Mouse (Mus musculus) liver, embryonic 13.5 days (tissue): ENCODE measurements at regions not wholly inside any gene's neighbourhood (a gene's known extent, or its start where the extent isn't known, plus 50 kb on each side); places are given as distances from the start of the nearest gene placed in this dataset.

Experiments
- ATAC-seq: fragments of 200-750 bp; cut with Nextera tagmentation; 2 replicates; pipeline ENCODE4 v1.8.0; 2017; ENCODE audit warnings: low read depth, mild to moderate bottlenecking, moderate number of reproducible peaks, moderate library complexity
- DNase-seq: peaks from one replicate; pipeline ENCODE4 v3.0.0; 2022
- H3K27ac ChIP-seq: fragments of 300-500 bp; sonication (generic); 2 replicates; pipeline ENCODE4 v1.5.1; 2015; ENCODE audit warnings: moderate library complexity, mild to moderate bottlenecking, inconsistent platforms
- H3K27me3 ChIP-seq: fragments of 300-500 bp; sonication (generic); 2 replicates; pipeline ENCODE4 v1.6.1; 2015; ENCODE audit warnings: mild to moderate bottlenecking, inconsistent platforms
- H3K36me3 ChIP-seq: fragments of 300-500 bp; sonication (generic); 2 replicates; pipeline ENCODE4 v1.6.1; 2015; ENCODE audit warnings: mild to moderate bottlenecking, inconsistent platforms
- H3K4me1 ChIP-seq: fragments of 300-500 bp; sonication (generic); replicated peaks from 2 replicates; pipeline ENCODE4 v1.6.1; 2015; ENCODE audit warnings: inconsistent platforms
- H3K4me2 ChIP-seq: fragments of 300-500 bp; sonication (generic); 2 replicates; pipeline ENCODE4 v1.6.1; 2015; ENCODE audit warnings: inconsistent platforms, mild to moderate bottlenecking, moderate library complexity
- H3K4me3 ChIP-seq: fragments of 300-500 bp; sonication (generic); replicated peaks from 2 replicates; pipeline ENCODE4 v1.5.1; 2015; ENCODE audit warnings: mild to moderate bottlenecking, inconsistent platforms
- H3K9ac ChIP-seq: fragments of 300-500 bp; sonication (generic); 2 replicates; pipeline ENCODE4 v1.6.1; 2015; ENCODE audit warnings: mild to moderate bottlenecking, inconsistent platforms
- H3K9me3 ChIP-seq: fragments of 300-500 bp; sonication (generic); replicated peaks from 2 replicates; pipeline ENCODE4 v1.6.1; 2016; ENCODE audit warnings: inconsistent platforms
- WGBS: fragments of 180-500 bp; shearing (Covaris S2); methylation state at CpG from one replicate; pipeline ENCODE4 v1.1.7; 2015; ENCODE audit not compliant: insufficient replicate concordance; 5-methylcytosine and 5-hydroxymethylcytosine counted together

DNA sequence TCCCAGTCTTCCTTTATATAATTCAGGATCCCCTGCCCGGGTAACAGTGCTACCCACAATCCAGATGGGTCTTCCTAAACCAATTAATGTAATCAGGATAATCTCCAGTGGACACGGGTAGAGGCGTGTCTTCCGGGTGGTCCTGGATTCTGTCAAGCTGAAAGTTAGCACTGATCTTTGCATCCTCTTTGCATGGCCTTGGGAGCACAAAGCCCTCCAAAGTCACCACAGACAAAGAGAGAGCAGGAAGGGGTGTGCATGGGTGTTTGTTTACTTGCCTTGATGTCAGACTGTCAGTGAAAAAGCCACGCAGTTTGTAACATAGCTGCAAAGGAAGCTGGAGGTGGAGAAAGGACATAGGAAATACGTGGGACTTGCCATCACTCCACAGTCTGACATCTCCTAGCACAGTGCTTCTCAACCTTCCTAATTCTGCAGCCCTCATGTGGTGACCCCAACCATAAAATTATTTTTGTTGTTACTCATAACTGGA lies 208.0 kb downstream of the Rplp1 start:
- ATAC-seq (no peak), DNase-seq (no peak)
- Histone ChIP-seq H3K4me3 (no peak overlapping the region), H3K4me2 (no peak overlapping the region), H3K9me3 (no peaks in the 10 kb centered on the region), H3K4me1 (peaks cover 13% of the 10 kb centered on the region), H3K9ac (no peak overlapping the region), H3K27me3 (no peaks in the 10 kb centered on the region), H3K27ac (no peak overlapping the region), H3K36me3 (no peaks in the 10 kb centered on the region)
- 46% methylated on average over 6 of the region's 6 CpGs for WGBS

DNA sequence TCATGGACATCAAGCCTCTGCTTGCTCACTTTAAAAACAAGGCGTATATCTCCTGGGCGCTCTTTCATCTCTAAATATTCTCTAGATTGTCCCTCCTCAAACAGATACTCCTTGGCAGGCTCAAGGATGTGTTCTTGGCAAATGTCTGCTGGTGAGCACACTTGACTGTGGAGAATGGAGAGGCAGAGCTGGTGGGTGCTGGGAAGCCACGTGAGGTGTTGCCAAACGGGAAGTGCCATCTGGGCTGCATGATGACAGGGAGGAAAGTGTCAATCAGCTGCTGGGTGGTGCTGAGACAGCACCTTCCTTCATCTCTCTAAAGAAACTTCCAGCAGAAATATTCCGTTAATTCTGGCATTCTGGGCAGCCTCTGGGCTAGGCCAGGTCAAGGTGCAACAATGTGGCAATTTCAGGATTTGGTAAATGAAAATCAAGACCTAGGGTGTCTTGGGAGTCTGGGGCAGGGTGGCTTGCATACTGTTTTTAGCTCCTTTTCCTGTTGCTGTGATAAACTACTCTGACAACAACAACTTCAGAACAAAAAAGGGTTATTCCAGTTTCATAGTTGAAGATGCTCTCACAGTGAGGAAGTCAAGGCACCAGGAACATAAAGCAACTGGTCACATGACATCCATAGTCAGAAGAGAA lies 208.6 kb downstream of the Rplp1 start:
- WGBS = 34% methylated on average over 5 of the region's 5 CpGs
- H3K4me3 ChIP-seq = no peak overlapping the region
- no peaks in the 10 kb centered on the region for H3K36me3 ChIP-seq
- DNase-seq (peak; percentile 7), ATAC-seq (no peak)
- H3K9ac ChIP-seq = no peak overlapping the region
- no peaks in the 10 kb centered on the region for H3K9me3 ChIP-seq
- H3K4me1 ChIP-seq = peaks cover 13% of the 10 kb centered on the region
- H3K27ac ChIP-seq = no peak overlapping the region
- no peak overlapping the region for H3K4me2 ChIP-seq
- H3K27me3 ChIP-seq = 0 out of 2 replicates have a peak, but pooled peaks cover 6% of the 10 kb centered on the region

- Histone ChIP-seq H3K27me3 (peaks cover 22% of the 10 kb centered on the region), H3K9me3 (no peaks in the 10 kb centered on the region), H3K4me3 (no peak overlapping the region), H3K36me3 (no peaks in the 10 kb centered on the region), H3K4me2 (no peak overlapping the region), H3K27ac (no peak overlapping the region), H3K9ac (no peak overlapping the region), H3K4me1 (peaks cover 13% of the 10 kb centered on the region)
- DNase-seq (no peak), ATAC-seq (no peak)
- WGBS = 56% methylated on average over 11 of the region's 11 CpGs
Observed at GRCm38 (mm10) chr9:61703301-61703700, 211.0 kb downstream of the Rplp1 start.

- DNase-seq (peak; percentile 5), ATAC-seq (peak; percentile 41; the same call in 1 of the 2 replicates)
- H3K27ac ChIP-seq = no peak overlapping the region
- peaks cover 22% of the 10 kb centered on the region for H3K27me3 ChIP-seq
- H3K36me3 ChIP-seq = no peaks in the 10 kb centered on the region
- whole genome bisulfite sequencing = 11% methylated on average over 22 of the region's 22 CpGs
- H3K9me3 ChIP-seq = no peaks in the 10 kb centered on the region
- H3K4me2 ChIP-seq = peak overlapping the region; percentile 31
- H3K9ac ChIP-seq = no peak overlapping the region
- H3K4me3 ChIP-seq = no peak overlapping the region
- H3K4me1 ChIP-seq = peaks cover 9% of the 10 kb centered on the region
Observed at GRCm38 (mm10) chr9:61702280-61702966, 211.9 kb downstream of the Rplp1 start.

DNA sequence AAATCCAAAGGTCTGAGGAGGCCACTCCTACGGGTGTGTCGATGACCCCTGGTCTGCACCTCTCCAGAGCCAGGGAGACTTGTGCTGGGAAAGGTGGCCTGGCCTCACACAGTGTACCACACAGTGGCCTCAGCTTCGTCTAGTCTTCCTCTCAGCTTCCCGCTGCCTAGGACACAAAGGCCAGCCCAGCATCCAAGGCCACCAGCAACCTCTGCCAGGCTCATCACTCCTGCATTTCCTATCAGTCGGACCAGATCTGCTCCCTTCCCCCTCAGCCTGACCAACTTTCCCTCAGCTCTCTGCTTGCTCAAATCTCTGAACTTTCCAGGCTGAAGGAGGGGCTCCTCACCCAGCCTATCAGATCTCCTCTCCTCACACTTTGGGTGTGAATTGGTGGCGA lies 213.8 kb downstream of the Rplp1 start:
- ATAC-seq = no peak

DNA sequence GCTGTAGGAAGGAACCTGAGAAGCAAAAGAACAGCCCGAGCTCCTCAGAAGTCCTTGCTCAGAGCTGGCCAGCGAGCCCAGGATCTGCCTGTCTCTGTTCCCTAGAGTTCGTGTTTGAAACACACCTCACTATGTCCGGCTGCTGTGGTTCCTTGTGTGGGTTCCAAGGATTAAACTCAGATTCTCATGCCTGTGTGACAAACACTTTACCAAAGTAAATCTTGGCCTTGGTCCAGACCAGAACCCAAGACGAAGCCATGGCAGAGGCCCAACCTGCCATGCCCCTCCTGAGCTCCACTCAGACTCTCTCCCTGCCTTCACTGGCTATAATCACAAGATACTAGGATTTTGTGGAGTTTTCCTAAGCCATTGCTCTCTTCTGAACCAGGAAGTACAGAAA lies 214.7 kb downstream of the Rplp1 start:
- Histone ChIP-seq H3K4me1 (peaks cover 18% of the 10 kb centered on the region), H3K9ac (no peak overlapping the region), H3K27me3 (peaks cover 22% of the 10 kb centered on the region), H3K4me3 (no peak overlapping the region), H3K9me3 (no peaks in the 10 kb centered on the region), H3K4me2 (no peak overlapping the region), H3K36me3 (no peaks in the 10 kb centered on the region), H3K27ac (no peak overlapping the region)
- ATAC-seq = no peak
- DNase-seq = no peak
- 69% methylated on average over 5 of the region's 5 CpGs for WGBS

More for the DNA sequence above, 213.8 kb downstream of the Rplp1 start:
- Histone ChIP-seq H3K4me1 (peaks cover 12% of the 10 kb centered on the region), H3K4me3 (no peak overlapping the region), H3K27me3 (peaks cover 22% of the 10 kb centered on the region), H3K9me3 (no peaks in the 10 kb centered on the region), H3K4me2 (no peak overlapping the region), H3K9ac (no peak overlapping the region), H3K27ac (no peak overlapping the region), H3K36me3 (no peaks in the 10 kb centered on the region)
- no peak for DNase-seq
- 31% methylated on average over 6 of the region's 6 CpGs for WGBS

GRCm38 (mm10) chr9:61697959-61698358 lies 216.4 kb downstream of the Rplp1 start:
- Histone ChIP-seq H3K4me2 (no peak overlapping the region), H3K9ac (no peak overlapping the region), H3K27ac (no peak overlapping the region), H3K4me3 (no peak overlapping the region), H3K27me3 (peaks cover 27% of the 10 kb centered on the region), H3K9me3 (no peaks in the 10 kb centered on the region), H3K4me1 (peaks cover 15% of the 10 kb centered on the region), H3K36me3 (no peaks in the 10 kb centered on the region)
- DNase-seq (no peak), ATAC-seq (no peak)
- 19% methylated on average over 11 of the region's 11 CpGs for WGBS

- Histone ChIP-seq H3K36me3 (no peaks in the 10 kb centered on the region), H3K4me3 (no peak overlapping the region), H3K9me3 (no peaks in the 10 kb centered on the region), H3K27ac (no peak overlapping the region), H3K4me2 (no peak overlapping the region), H3K27me3 (peaks cover 32% of the 10 kb centered on the region), H3K9ac (no peak overlapping the region), H3K4me1 (peaks cover 9% of the 10 kb centered on the region; the same call in 1 of the 2 replicates)
- no peak for ATAC-seq
- 61% methylated on average over 3 of the region's 3 CpGs for WGBS
- no peak for DNase-seq
Observed at GRCm38 (mm10) chr9:61696831-61697230, 217.5 kb downstream of the Rplp1 start.

DNA sequence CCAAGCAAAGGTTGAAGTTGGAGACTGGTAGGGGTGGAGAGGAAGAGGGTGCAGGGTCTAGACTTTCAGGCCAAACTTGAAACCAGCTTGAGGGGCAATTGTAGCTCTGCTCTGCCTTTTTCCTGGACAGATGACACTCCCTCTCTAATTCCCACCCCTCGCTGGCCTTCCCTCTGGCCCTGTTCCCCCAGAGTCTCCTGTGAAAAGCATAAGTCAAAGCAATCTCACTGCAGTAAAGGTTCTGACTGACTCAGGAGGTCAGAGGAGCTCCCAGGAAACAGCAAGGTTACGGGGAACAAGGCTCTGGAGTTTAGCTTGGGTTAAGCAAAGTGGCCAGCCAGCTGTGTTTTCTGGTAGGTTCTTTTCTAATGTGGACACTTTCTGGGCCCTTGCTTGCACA lies 218.5 kb downstream of the Rplp1 start:
- 59% methylated on average over 2 of the region's 2 CpGs for WGBS
- H3K27me3 ChIP-seq = peaks cover 28% of the 10 kb centered on the region
- no peaks in the 10 kb centered on the region for H3K36me3 ChIP-seq

DNA sequence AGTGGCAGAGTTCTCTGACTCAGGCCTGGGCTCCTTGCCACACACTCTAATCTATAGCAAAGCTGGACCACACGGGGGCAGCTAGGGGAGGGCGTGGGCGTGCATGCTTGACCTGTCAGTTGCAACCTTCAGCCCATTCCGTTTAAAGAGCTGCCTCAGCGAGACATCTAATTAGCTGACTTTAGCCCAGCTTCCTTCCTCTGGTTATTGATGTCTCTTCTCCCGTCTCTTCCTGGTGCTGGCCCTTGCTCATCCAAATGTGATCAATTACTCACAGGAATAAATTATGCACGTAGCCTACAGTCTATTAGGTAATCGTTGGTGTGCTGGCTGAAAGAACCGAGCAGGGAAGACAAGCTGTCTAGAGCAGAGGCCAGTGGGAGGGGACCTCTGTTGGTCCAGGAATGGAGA lies 219.0 kb downstream of the Rplp1 start:
- Histone ChIP-seq H3K4me2 (no peak overlapping the region), H3K4me1 (peaks cover 9% of the 10 kb centered on the region; the same call in 1 of the 2 replicates), H3K36me3 (no peaks in the 10 kb centered on the region), H3K9ac (no peak overlapping the region), H3K27ac (no peak overlapping the region), H3K9me3 (no peaks in the 10 kb centered on the region), H3K27me3 (peaks cover 23% of the 10 kb centered on the region), H3K4me3 (no peak overlapping the region)
- 11% methylated on average over 9 of the region's 9 CpGs for WGBS
- DNase-seq (no peak), ATAC-seq (no peak)

More for the DNA sequence above, 218.5 kb downstream of the Rplp1 start:
- no peak overlapping the region for H3K27ac ChIP-seq
- no peak overlapping the region for H3K9ac ChIP-seq
- H3K9me3 ChIP-seq = no peaks in the 10 kb centered on the region
- peaks cover 9% of the 10 kb centered on the region; the same call in 1 of the 2 replicates for H3K4me1 ChIP-seq
- no peak for ATAC-seq
- H3K4me3 ChIP-seq = no peak overlapping the region
- no peak for DNase-seq
- no peak overlapping the region for H3K4me2 ChIP-seq

- ATAC-seq = no peak
- no peak overlapping the region for H3K4me2 ChIP-seq
- H3K9me3 ChIP-seq = no peaks in the 10 kb centered on the region
- H3K4me3 ChIP-seq = no peak overlapping the region
- no peaks in the 10 kb centered on the region for H3K36me3 ChIP-seq
- no peak overlapping the region for H3K27ac ChIP-seq
- no peak overlapping the region for H3K9ac ChIP-seq
- H3K27me3 ChIP-seq = peaks cover 18% of the 10 kb centered on the region
- peaks cover 9% of the 10 kb centered on the region; the same call in 1 of the 2 replicates for H3K4me1 ChIP-seq
- WGBS = 19% methylated on average over 10 of the region's 10 CpGs
- DNase-seq = no peak
Observed at GRCm38 (mm10) chr9:61694206-61694605, 220.1 kb downstream of the Rplp1 start.
